Mouse (Mus musculus) heart, postnatal 14 days (tissue): Measurements from ENCODE around the gene Smo. TPM values are rescaled to one million over a fixed set of nuclear protein-coding genes. Genes with fewer than 3 reads are reported as not detected.
"Not testable (repeated sequence)": the region's sequence is repeated elsewhere in the genome, so short reads cannot be mapped to it uniquely, and the experiment has no call there.

Experiments used
- DNase-seq, 2 experiments: peaks; one replicate each; pipeline ENCODE4 v3.0.0; 2021 to 2022
- intact Hi-C: fragments of 180-260 bp; cut with DNase I; formaldehyde crosslinking; loops from one replicate; pipeline ENCODE4 v1.15.1; 2025
- total RNA-seq, 2 experiments: library from RNA; stranded (reverse); gene quantifications; 2 replicates each; pipeline ENCODE4 v1.2.3; 2021

Gene Smo
- total RNA-seq, 2 experiments from 2014 or later: 16.8 to 17.6 TPM

- intact Hi-C loops: no loop called here
- no peak for DNase-seq
Measured at GRCm38 (mm10) chr6:29721890-29722289, 13.4 kb upstream of the Smo start.

DNA sequence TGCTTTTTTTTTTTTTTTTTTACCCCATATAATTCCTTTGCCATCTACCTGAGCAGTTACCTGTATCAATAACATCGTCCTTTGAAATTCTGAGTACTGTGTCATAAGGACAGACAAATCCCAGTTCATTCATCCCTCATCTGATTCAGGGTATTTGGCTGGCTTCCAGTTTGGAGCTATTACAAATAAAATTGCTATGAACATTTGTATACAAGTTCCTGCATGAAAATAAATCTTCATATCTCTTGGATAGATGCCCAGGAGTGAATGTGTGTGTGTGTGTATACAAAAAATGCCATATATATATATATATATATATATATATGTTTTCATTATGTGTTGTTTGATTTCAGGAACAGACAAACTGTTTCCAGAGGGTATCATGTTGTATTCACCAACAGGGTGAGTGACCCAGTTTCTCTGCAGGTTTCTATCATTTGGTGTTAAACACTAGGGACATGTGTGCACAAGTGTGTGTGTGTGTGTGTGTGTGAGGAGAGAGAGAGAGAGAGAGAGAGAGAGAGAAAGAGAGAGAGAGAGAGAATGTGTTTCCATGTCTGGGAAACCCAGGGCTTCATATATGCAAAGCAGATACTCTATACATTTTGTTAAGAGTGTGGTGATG lies 8.6 kb upstream of the Smo start:
- no peak for DNase-seq
- intact Hi-C loops: no loop called here

DNA sequence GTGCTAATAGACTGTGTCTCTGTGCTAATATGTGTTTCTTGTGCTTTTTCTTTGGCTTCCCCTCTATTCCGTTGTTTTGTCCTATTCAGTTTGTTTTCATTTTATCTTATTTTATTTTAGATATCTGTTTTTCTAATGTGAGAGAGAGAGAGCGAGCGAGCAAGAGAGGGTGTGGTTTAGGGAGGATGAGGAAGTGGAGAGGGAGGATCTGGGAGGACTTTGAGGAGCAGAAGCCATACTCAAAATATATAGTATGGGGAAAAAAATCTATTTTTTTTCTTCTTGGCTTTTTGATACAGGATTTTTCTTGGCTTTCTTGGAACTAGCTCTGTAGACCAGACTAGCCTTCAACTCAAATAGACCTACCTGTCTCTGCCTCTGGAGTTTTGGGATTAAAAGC lies 7.3 kb upstream of the Smo start:
- DNase-seq: no peak
- intact Hi-C loops: no loop called here

DNA sequence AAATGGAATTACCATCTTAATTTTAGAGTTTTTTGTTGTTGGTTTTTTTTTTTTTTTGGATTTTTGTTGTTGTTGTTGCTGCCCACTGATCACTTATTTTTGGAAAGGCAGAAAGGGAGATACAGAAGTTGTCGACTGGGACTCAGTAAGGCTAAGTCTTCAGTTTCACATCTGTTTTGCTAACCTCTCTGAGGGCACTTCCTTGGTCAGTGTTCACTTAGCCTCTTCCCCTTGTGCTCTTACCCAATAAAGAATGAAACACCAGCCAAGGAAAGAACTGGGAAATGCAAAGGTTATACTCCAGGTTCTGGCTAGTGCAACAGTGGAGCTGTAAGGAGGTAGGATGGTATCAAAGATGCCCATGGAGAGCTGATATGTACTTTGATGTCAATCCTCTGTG lies 5.8 kb upstream of the Smo start:
- intact Hi-C loops: no loop called here
- DNase-seq: no peak

- intact Hi-C loops: no loop called here
- DNase-seq: peak; percentile 73
Measured at GRCm38 (mm10) chr6:29735689-29736451, 567 bp downstream of the Smo start.

DNA sequence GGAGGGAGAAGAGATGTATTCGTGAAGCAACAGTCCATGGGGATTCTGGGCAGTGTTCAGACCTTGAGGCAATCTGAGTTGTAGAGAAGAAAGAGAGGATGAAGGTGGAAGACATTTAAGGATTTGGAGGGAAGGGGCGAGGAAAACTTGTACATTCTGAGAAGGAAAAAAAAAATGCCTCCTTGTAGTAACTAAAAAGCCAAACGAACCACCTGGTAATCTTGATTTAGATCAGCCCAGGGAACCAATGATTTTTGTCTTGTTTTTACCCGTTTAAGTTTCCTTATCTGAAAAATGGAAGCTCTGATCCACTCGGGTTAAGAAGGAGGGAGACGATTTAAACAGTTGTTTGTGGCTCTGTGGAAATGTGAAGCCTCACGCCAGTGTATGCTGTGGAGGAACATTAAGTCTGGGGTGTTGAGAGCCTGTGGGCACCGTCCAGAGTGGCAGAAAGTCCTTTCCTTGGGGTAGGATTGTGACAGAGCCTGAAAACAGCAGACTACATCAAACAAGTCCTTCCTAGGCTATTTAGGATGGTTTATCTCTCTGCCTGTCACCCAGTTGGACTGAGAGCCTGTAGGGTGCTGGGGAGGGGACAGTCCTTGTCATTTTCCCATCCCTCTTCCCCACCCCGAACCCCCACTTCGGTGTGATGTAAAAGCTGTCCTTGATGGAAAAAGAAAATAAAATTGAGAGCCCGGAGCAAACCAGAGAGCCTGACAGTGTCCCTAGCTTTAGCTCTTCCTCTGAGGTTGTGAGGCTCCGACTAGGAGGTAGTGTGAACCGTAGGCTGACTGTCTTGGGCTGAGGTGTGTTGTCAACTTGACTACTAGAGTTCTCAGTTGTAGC lies 1.5 kb downstream of the Smo start:
- intact Hi-C loops: no loop called here
- DNase-seq: no peak

DNA sequence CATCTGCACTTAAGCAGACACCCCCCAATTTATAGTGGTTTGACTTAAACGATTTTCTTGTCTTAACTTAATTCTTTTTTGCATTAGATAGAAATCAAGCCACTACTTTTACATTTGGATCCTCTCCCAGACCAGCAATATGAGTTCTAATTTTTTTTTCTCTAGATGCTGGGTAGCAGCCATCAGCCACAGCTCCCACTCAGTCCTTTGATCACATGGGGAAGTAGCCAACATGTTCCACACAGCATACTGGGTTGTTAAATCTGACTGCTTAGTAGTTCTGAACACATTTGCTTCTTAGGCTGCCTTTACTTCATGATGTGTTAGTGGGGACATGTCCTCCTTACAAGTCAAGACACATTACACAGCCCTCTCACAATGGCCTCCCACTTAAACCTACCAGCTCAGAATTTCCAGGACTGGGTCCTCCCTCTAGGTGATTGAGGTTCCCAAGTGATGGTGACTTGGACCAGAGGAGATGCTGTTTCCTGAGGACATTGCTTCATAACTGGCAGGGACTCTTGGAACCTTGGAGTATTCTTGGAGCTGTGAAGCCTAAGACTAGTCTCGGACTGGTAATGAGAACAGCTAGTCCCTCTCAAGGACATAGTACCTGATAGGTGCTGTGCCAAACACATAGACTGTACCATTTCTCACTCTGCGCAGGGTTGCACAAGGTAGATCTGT lies 16.3 kb downstream of the Smo start:
- intact Hi-C loops: no loop called here
- no peak for DNase-seq

GRCm38 (mm10) chr6:29753336-29753735 lies 18.0 kb downstream of the Smo start:
- intact Hi-C loops: no loop called here
- DNase-seq: no peak

DNA sequence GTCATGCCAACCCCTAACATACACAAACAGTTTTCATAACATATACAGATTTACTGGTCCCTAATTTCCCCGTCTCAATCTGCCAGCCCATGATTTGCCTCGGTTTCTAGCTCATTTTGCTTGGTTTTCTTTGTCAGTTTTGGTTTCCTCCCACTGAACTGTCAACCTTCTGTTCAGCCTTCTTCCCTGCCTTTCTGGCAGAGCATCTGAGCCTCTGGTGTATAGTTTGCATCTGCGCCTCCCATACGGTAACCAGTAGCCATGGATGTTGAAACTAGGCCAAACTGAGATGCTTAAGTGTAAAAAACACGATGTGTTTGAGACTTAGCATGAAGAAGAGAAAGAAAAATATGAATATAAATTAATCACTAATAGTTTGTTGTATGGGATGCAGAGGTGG lies 20.7 kb downstream of the Smo start:
- DNase-seq: no peak
- intact Hi-C loops: no loop called here

- no peak for DNase-seq
- intact Hi-C loops: no loop called here
Measured at GRCm38 (mm10) chr6:29756476-29756875, 21.2 kb downstream of the Smo start.

- intact Hi-C loops: no loop called here
- peak; percentile 76 to 86 for DNase-seq
Measured at GRCm38 (mm10) chr6:29758417-29758816, 23.1 kb downstream of the Smo start.

DNA sequence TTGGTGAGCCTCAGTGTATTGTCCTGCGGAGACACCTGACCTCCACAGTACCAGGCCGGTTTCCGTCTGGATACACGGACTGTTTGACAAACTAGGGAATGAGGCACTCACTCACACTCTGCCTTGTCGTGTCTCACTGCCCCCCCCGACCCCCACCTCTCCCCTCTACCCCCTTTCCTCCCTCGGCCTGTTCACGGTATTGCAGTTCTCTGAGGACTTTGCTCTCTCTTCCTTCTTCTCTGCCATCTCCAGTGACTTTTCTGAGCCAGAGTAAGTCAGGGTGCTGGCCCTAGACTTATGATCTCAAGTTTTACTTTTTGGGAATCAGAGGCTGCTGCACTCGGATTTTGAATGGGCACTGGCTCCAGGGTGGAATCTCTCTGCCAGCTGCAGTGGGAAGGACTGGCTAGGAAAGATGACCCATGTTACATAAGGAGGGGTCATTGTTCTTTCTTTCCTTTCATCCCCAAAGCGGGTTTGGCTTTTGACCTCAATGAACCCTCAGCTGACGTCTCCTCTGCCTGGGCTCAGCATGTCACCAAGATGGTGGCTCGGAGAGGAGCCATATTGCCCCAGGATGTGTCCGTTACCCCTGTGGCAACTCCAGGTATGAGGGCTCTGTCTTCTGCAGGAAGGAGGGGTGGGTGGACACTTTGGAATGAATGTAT lies 23.8 kb downstream of the Smo start:
- intact Hi-C loops: no loop called here

GRCm38 (mm10) chr6:29760397-29760796 lies 25.1 kb downstream of the Smo start:
- DNase-seq, intact Hi-C loops: not testable (repeated sequence)

More for the DNA sequence above, 23.8 kb downstream of the Smo start:
- DNase-seq: no peak

DNA sequence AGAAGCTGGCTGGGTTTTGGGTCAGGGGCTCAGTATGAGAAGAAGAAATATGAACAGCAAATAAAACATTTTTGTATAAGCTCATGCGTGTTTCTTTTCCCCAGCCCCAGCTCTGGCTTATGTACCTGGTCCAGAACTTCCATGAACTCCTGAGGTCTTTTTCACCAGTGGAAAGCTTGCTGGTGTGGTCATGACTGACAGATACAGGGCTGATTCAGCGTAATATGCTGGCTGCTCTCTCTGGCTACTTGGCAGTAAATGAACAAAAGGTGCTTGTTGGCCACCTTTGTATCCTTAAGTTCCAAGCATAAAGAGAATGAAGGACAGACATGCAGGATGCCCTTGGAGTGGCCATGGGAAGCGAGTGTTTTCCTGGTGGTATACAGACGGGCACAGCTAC lies 26.0 kb downstream of the Smo start:
- no peak for DNase-seq
- intact Hi-C loops: no loop called here

- DNase-seq: no peak
- intact Hi-C loops: no loop called here
Measured at GRCm38 (mm10) chr6:29762524-29762923, 27.2 kb downstream of the Smo start.

- DNase-seq: no peak
- intact Hi-C loops: loop anchor here (5.0 kb wide), 1 partner anchor 50 kb away; no protein-coding TSS in a partner anchor
Measured at GRCm38 (mm10) chr6:29766874-29767273, 31.6 kb downstream of the Smo start.

- peak; percentile 94 to 96 for DNase-seq
- intact Hi-C loops: loop anchor here (5.0 kb wide), 1 partner anchor 49 kb away; no protein-coding TSS in a partner anchor
Measured at GRCm38 (mm10) chr6:29767813-29768660, 32.7 kb downstream of the Smo start, which contains the start of gene Ahcyl2. TSS of gene Ahcyl2 (plus strand) at chr6:29768011.

GRCm38 (mm10) chr6:29768791-29769441 lies 33.6 kb downstream of the Smo start:
- intact Hi-C loops: loop anchor here (5.0 kb wide), 1 partner anchor 48 kb away; no protein-coding TSS in a partner anchor
- peak; percentile 42 to 52 for DNase-seq
